Mouse (Mus musculus) olfactory bulb, adult 2 months (tissue): Measurements from ENCODE around the gene Sec14l2. TPM values are rescaled to one million over a fixed set of nuclear protein-coding genes. Genes with fewer than 3 reads are reported as not detected.

Experiments used
- H3K27ac ChIP-seq: fragments of 200-500 bp; 2 replicates; pipeline ENCODE4 v1.5.1; 2012; ENCODE audit warnings: low read depth, low read length; ENCODE audit not compliant: insufficient read depth
- H3K4me1 ChIP-seq: fragments of 200-500 bp; 2 replicates; pipeline ENCODE4 v1.6.1; 2012; ENCODE audit warnings: low read length; ENCODE audit not compliant: control insufficient read depth, insufficient read depth
- H3K4me3 ChIP-seq: fragments of 200-500 bp; 2 replicates; pipeline ENCODE4 v1.5.1; 2012; ENCODE audit warnings: mild to moderate bottlenecking, low read depth, low read length, moderate library complexity; ENCODE audit not compliant: insufficient read depth
- CTCF ChIP-seq: fragments of 200-500 bp; IDR thresholded peaks from 2 replicates; pipeline ENCODE4 v1.5.1; 2012; ENCODE audit warnings: low read depth, mild to moderate bottlenecking, low read length, moderate library complexity; ENCODE audit not compliant: insufficient read depth
- POLR2A ChIP-seq: fragments of 200-500 bp; IDR thresholded peaks from 2 replicates; pipeline ENCODE4 v1.6.1; 2012; ENCODE audit warnings: mild to moderate bottlenecking, low read depth, low read length, moderate library complexity; ENCODE audit not compliant: insufficient read depth
- WGBS: fragments of 180-500 bp; shearing (Covaris S2); methylation state at CpG from one replicate; pipeline ENCODE4 v1.1.7; 2018; 5-methylcytosine and 5-hydroxymethylcytosine counted together
- polyA plus RNA-seq: library from polyadenylated mRNA; stranded (reverse); fragments of >200 nt; gene quantifications from 2 replicates; pipeline ENCODE4 v1.2.4, GENCODE M21; 2012; ENCODE audit warnings: low replicate concordance; ENCODE audit not compliant: missing spikeins, insufficient read depth, insufficient read length

The Sec14l2 gene
- not detected in 2 replicates for polyA plus RNA-seq

DNA sequence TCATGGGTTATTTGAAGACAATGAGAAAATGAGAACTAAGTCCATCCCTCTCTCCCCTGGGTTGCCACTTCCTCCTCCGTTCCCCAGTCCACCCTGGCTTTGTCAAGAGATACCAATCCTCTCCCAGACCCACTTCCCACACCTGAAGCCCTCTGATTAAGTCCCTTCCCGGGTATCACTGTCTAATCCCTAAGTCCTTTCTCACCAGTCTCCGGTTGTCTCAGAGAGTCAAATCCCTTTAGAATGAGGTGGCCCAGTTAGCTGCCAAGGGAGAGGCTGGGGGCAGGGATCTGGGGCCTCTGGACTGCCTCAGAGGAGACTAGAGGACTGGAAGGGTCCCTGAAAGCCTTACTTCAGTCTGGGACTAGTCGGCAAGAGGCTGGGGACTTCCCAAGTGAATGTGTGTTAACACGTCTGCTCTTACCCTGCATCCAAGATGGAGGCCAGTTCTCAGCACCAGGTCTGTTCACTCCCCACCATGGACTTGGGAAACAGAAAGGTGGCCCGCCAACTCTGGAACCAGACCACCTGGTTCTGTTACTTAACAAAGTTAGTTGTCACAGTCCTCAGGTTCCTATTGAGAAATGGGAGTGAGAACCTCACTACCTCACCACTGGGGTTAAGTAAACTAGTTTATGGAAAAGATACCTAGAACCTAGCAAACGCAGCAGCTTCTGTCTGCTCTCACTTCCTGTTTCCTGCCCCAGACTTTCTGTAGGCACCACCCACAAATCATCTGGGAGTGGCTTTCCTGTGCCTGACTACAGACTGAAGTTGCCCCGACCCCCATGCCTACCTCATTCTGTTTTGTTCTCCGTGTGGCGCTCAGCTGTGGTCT, at the start of gene Sec14l2:
Gene Sec14l2 (minus strand): TSS at position 674 of the 838 bp plus-strand sequence.
- Histone ChIP-seq H3K4me3 (no peak within 1 kb of the TSS), H3K4me1 (peaks cover 10% of the 10 kb centered on the region), H3K27ac (no peak within 1 kb of the TSS)
- no peak for TF ChIP-seq CTCF
- TF ChIP-seq POLR2A, result no peak
- 75% methylated on average over 10 of the region's 10 CpGs for WGBS

DNA sequence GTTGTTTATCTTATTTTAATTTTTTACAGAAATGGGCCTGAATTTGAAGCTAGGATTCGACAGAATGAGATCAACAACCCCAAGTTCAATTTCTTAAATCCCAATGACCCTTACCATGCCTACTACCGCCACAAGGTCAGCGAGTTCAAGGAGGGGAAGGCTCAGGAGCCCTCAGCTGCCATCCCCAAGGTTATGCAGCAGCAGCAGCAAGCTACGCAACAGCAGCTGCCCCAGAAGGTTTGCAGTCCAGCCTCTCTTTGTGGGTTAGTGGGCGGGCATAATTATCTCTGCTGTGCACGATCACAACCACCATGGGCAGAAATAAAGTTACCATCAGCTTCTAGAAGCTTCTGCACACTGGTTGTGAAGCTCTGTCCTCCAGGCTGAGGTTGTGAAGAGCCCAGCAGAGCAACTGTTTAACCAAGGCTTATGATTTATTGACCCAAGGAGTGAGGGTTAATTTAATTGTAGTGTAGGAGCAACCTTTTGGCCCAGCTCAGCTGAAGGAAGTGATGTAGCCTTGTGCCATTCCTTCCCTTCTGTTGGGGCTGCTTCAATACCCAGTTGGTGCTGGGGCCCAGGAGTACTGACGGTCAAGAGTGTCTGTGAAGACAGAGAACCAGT, 43.4 kb upstream of the Sec14l2 start:
- Histone ChIP-seq H3K4me3 (no peak overlapping the region), H3K4me1 (peaks cover 6% of the 10 kb centered on the region; the same call in 1 of the 2 replicates), H3K27ac (no peak overlapping the region)
- WGBS, result 71% methylated on average over 7 of the region's 7 CpGs
- TF ChIP-seq POLR2A (no peak), CTCF (no peak)

DNA sequence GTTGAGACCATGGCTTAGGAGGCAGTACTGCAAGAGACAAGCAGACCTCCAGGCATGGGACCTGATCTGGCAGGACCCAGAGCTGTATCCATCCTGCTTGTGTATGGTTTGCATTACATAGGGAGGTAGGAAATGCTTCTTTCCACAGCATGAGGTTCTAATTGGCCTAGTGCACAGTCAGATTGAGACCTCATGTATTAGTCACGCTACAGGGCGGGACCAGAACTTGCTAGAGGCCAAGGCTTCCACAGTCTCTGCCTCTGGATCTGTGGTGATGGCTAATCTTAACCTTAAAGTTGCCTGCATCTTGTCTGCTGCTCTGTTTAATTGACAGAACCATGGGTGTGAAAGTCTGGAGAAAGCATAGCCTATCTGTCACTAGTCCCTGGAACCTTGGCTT, 41.5 kb upstream of the Sec14l2 start:
- peaks cover 8% of the 10 kb centered on the region; the same call in 1 of the 2 replicates for H3K4me1 ChIP-seq
- H3K27ac ChIP-seq, result no peak overlapping the region
- TF ChIP-seq POLR2A (no peak), CTCF (no peak)
- H3K4me3 ChIP-seq, result no peak overlapping the region
- WGBS, result 51% methylated on average over 2 of the region's 2 CpGs

DNA sequence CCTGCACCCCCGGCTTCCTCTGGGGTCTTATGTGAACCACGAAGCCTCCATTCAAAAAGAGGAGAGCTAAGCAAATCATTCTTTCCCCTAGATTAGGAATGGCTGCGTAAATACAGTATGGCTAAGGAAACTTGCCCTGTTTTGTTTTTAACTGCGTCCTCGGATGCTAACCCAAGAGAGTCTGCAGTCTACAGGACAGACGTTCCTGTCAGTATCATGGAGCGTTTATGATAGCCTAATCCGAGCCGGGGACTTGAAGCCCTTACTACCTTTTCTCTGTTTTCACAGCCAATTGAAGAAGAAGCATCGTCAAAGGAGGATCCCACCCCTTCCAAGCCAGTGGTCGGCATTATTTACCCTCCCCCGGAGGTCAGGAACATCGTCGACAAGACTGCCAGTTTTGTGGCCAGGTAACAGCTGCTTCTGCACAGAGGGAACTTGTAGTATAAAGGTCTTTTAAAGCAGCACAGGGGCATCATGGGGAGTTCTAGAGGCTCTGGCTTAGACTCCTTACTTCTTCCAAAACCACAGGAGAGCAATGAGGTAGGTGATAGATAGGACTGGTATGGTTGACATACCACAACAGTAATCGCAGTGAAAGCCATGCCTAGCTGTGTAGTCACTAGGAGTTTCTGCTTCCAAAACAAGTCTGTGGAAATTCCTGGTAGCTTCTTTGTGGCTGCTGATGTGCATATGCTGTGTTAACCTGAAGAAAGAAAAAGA, 37.7 kb upstream of the Sec14l2 start:
- WGBS, result 4% methylated on average over 15 of the region's 15 CpGs
- peak overlapping the region; percentile 82 for H3K4me3 ChIP-seq
- TF ChIP-seq CTCF, result no peak
- no peak for TF ChIP-seq POLR2A
- peak overlapping the region; percentile 96; the same call in 1 of the 2 replicates for H3K27ac ChIP-seq
- peaks cover 10% of the 10 kb centered on the region; the same call in 1 of the 2 replicates for H3K4me1 ChIP-seq

DNA sequence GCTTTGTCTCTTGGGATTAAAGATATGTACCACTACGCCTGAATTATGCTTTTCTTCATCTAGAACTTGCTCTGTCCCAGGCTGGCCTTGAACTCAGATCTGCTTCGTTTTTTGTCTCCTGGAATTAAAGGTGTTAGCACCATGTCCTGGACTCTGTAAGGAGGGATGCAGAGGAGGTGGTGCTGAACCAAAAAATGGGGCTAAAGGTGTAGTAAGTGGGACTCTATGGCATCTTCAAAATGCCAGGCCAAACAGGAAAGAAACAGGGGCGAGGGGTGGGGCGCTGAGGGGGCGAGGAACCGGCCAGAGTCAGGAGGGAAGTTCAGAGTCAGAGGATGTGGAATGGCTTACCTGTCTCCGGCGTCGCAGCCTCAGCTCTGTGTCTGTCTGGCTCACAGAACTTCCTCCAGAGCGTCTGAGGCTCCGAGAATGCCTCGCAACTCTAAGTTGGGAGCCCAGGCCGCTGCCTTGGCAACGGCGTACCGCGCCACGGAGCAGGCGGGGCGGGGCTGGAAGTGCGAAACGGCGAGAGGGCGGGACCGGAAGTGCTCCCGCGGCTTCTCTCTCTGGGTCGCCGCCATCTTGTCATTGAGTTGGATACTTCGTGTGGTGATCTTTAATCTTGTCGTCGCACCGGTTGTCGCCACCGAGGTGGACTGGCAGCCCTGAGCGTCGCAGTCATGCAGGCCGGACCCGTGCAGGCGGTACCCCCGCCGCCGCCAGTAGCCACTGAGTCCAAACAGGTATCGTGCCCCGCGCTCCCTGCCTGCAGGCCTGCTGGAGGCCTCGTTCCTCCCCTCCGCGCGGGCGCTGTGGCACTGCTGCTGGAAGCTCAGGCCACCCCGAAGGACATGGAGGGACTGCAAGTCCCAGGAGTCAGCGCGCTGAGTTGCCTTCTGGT, 36.8 kb upstream of the Sec14l2 start, which contains the start of the genes Ccdc157 and Sf3a1:
Gene Ccdc157 (minus strand): TSS at position 486 of the 901 bp plus-strand sequence.
Gene Sf3a1 (plus strand): TSS at position 543 of the 901 bp plus-strand sequence.
- Histone ChIP-seq H3K4me3 (peak within 1 kb of the TSS; percentile 82), H3K4me1 (peaks cover 10% of the 10 kb centered on the region; the same call in 1 of the 2 replicates), H3K27ac (peak within 1 kb of the TSS; percentile 96)
- TF ChIP-seq CTCF (no peak), POLR2A (peak; percentile 63)
- WGBS, result 1% methylated on average over 54 of the region's 54 CpGs

DNA sequence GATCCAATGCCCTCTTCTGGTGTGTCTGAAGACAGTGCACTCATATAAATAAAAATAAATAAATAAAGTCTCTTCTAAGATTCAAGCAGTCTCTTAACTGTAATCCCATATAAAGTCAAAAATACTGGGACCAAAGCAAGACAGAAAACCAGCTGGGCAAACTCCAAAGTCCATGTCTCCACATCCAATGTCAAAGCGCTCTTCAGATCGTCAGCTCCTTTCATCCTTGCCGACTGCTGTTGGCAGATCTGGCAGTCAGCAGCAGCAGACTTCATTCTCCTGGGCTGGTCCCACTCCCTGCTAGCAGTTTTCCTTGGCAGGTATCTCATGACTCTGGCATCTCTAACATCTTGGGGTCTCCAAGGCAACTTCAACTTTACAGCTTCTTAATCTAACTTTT, 35.5 kb upstream of the Sec14l2 start:
- Histone ChIP-seq H3K4me1 (peaks cover 7% of the 10 kb centered on the region; the same call in 1 of the 2 replicates), H3K27ac (no peak overlapping the region), H3K4me3 (no peak overlapping the region)
- TF ChIP-seq POLR2A (no peak), CTCF (no peak)
- 65% methylated on average over 3 of the region's 3 CpGs for WGBS

DNA sequence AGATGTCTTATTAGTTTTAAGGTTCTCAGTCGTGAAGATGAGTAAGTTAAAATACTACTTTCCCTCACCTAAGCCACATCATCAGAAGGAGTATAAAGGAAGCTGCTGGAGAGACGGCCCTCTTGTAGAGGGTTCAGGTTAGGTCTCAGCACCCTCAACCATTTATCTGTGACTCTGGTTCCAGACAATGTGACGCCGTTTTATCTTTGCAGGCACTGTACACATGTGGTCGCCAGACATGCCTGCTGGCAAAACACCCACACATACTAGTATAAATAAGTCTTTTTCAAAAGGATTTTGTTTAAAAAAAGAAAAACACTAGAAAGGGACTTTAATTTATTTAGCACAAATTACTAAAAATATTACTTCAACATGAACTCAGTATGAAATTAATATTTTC, 32.4 kb upstream of the Sec14l2 start:
- WGBS, result 53% methylated on average over 5 of the region's 5 CpGs
- Histone ChIP-seq H3K27ac (no peak overlapping the region), H3K4me3 (no peak overlapping the region), H3K4me1 (peaks cover 5% of the 10 kb centered on the region; the same call in 1 of the 2 replicates)
- TF ChIP-seq POLR2A (no peak), CTCF (no peak)

DNA sequence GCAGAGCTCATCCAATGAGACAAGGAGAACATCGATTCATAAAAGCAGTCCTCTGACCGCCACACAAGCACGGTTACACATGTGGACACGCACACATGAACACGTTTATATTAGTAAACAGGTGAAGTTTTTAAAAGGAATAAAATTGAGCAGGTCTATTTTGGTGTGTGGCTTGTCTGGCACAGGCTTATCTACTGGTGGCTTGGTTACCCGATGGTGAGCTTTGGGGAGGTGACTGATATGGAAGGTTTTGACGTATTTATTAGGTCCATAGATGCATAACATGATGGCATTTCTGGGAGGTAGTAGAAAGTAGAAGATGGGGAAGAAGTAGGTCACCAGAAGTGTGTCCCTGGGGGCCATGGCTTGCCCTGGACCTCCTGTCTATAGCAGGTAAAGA, 30.5 kb upstream of the Sec14l2 start:
- no peak for TF ChIP-seq CTCF
- no peak for TF ChIP-seq POLR2A

More for the DNA sequence above, 30.5 kb upstream of the Sec14l2 start:
- H3K4me1 ChIP-seq, result peaks cover 1% of the 10 kb centered on the region; the same call in 1 of the 2 replicates
- 92% methylated on average over 7 of the region's 7 CpGs for WGBS
- no peak overlapping the region for H3K27ac ChIP-seq
- H3K4me3 ChIP-seq, result no peak overlapping the region
